Mouse (Mus musculus) hindbrain, embryonic 14.5 days (tissue): ENCODE measurements around the gene Slco3a1. TPM values are rescaled to one million over a fixed set of nuclear protein-coding genes. Genes with fewer than 3 reads are reported as not detected.

Source experiments
- ATAC-seq: fragments of 200-750 bp; cut with Nextera tagmentation; 2 replicates; pipeline ENCODE4 v1.8.0; 2017; ENCODE audit warnings: moderate number of reproducible peaks, mild to moderate bottlenecking, moderate TSS enrichment, moderate library complexity; ENCODE audit not compliant: low FRiP score
- DNase-seq: peaks from one replicate; pipeline ENCODE4 v3.0.0-alpha.2; 2015; ENCODE audit warnings: low spot score
- H3K27ac ChIP-seq: fragments of 300-500 bp; sonication (generic); 2 replicates; pipeline ENCODE4 v1.5.1; 2014; ENCODE audit warnings: mild to moderate bottlenecking, moderate library complexity
- H3K27me3 ChIP-seq: fragments of 300-500 bp; sonication (generic); 2 replicates; pipeline ENCODE4 v1.6.1; 2014; ENCODE audit warnings: mild to moderate bottlenecking, low read length, mixed read lengths; ENCODE audit not compliant: control insufficient read depth, insufficient read depth
- H3K36me3 ChIP-seq: fragments of 300-500 bp; sonication (generic); replicated peaks from 2 replicates; pipeline ENCODE4 v1.6.1; 2014; ENCODE audit not compliant: control insufficient read depth, insufficient read depth
- H3K4me1 ChIP-seq: fragments of 300-500 bp; sonication (generic); replicated peaks from 2 replicates; pipeline ENCODE4 v1.6.1; 2014; ENCODE audit warnings: antibody characterized with exemption, low read length, mixed read lengths; ENCODE audit not compliant: control insufficient read depth, insufficient read depth
- H3K4me2 ChIP-seq: fragments of 300-500 bp; sonication (generic); replicated peaks from 2 replicates; pipeline ENCODE4 v1.6.1; 2014; ENCODE audit warnings: mild to moderate bottlenecking, moderate library complexity
- H3K4me3 ChIP-seq: fragments of 300-500 bp; sonication (generic); replicated peaks from 2 replicates; pipeline ENCODE4 v1.5.1; 2014; ENCODE audit warnings: mild to moderate bottlenecking, low read length
- H3K9ac ChIP-seq: fragments of 300-500 bp; sonication (generic); 2 replicates; pipeline ENCODE4 v1.6.1; 2014
- H3K9me3 ChIP-seq: fragments of 300-500 bp; sonication (generic); 2 replicates; pipeline ENCODE4 v1.6.1; 2016; ENCODE audit warnings: low read length; ENCODE audit not compliant: control insufficient read depth
- WGBS: fragments of 180-500 bp; shearing (Covaris S2); extraction: QIAGEN DNeasy Blood & Tissue Kit; methylation state at CpG from one replicate; pipeline ENCODE4 v1.1.7; 2014; 5-methylcytosine and 5-hydroxymethylcytosine counted together
- polyA plus RNA-seq: library from polyadenylated mRNA; unstranded; fragments of >200 nt; fragmentation: Nextera tagmentation; extraction: Ambion mirVana; gene quantifications from 2 replicates; pipeline ENCODE4 v1.2.1, GENCODE M21; 2014

Slco3a1 gene
- polyA plus RNA-seq, 1 experiment from 2014 or later: 14.6 TPM

GRCm38 (mm10) chr7:74330117-74330857 is 224.3 kb downstream of the Slco3a1 start:
- Histone ChIP-seq H3K36me3 (no peaks in the 10 kb centered on the region), H3K9me3 (no peaks in the 10 kb centered on the region), H3K27me3 (no peaks in the 10 kb centered on the region), H3K9ac (no peak overlapping the region), H3K4me3 (no peak overlapping the region), H3K4me1 (peaks cover 23% of the 10 kb centered on the region), H3K4me2 (no peak overlapping the region), H3K27ac (no peak overlapping the region)
- WGBS: 62% methylated on average over 7 of the region's 7 CpGs
- ATAC-seq: no peak
- DNase-seq: no peak

- no peak for DNase-seq
- Histone ChIP-seq H3K36me3 (no peaks in the 10 kb centered on the region), H3K4me1 (peaks cover 29% of the 10 kb centered on the region), H3K27ac (no peak overlapping the region), H3K4me3 (no peak overlapping the region), H3K9ac (no peak overlapping the region), H3K9me3 (no peaks in the 10 kb centered on the region), H3K4me2 (no peak overlapping the region), H3K27me3 (no peaks in the 10 kb centered on the region)
- 85% methylated on average over 1 of the region's 1 CpGs for WGBS
- ATAC-seq: no peak
Observed at GRCm38 (mm10) chr7:74329004-74329403, 225.6 kb downstream of the Slco3a1 start.

GRCm38 (mm10) chr7:74327716-74328115 is 226.9 kb downstream of the Slco3a1 start:
- no peak for ATAC-seq
- WGBS: 92% methylated on average over 5 of the region's 5 CpGs
- H3K36me3 ChIP-seq: no peaks in the 10 kb centered on the region
- H3K4me1 ChIP-seq: peaks cover 42% of the 10 kb centered on the region
- no peaks in the 10 kb centered on the region for H3K27me3 ChIP-seq
- no peak for DNase-seq
- no peaks in the 10 kb centered on the region for H3K9me3 ChIP-seq
- H3K4me2 ChIP-seq: no peak overlapping the region
- H3K4me3 ChIP-seq: no peak overlapping the region
- H3K27ac ChIP-seq: no peak overlapping the region
- no peak overlapping the region for H3K9ac ChIP-seq

GRCm38 (mm10) chr7:74325052-74325451 is 229.5 kb downstream of the Slco3a1 start:
- peaks cover 32% of the 10 kb centered on the region for H3K4me1 ChIP-seq
- ATAC-seq (peak; percentile 65), DNase-seq (peak; percentile 47)
- no peak overlapping the region for H3K9ac ChIP-seq
- H3K27ac ChIP-seq: peak overlapping the region; percentile 59
- H3K9me3 ChIP-seq: no peaks in the 10 kb centered on the region
- no peak overlapping the region for H3K4me2 ChIP-seq
- 35% methylated on average over 8 of the region's 8 CpGs for WGBS
- no peak overlapping the region for H3K4me3 ChIP-seq
- no peaks in the 10 kb centered on the region for H3K36me3 ChIP-seq
- H3K27me3 ChIP-seq: no peaks in the 10 kb centered on the region

GRCm38 (mm10) chr7:74323683-74324082 is 230.9 kb downstream of the Slco3a1 start:
- H3K4me1 ChIP-seq: peaks cover 26% of the 10 kb centered on the region
- no peak overlapping the region for H3K4me2 ChIP-seq
- 0 out of 2 replicates have a peak, but pooled peaks have one; percentile 37 for ATAC-seq
- H3K9me3 ChIP-seq: no peaks in the 10 kb centered on the region
- H3K4me3 ChIP-seq: no peak overlapping the region
- H3K9ac ChIP-seq: no peak overlapping the region
- no peaks in the 10 kb centered on the region for H3K36me3 ChIP-seq
- 46% methylated on average over 5 of the region's 5 CpGs for WGBS
- no peaks in the 10 kb centered on the region for H3K27me3 ChIP-seq
- no peak for DNase-seq
- no peak overlapping the region for H3K27ac ChIP-seq

- H3K9ac ChIP-seq: no peak overlapping the region
- H3K4me3 ChIP-seq: no peak overlapping the region
- no peak overlapping the region for H3K27ac ChIP-seq
- H3K27me3 ChIP-seq: no peaks in the 10 kb centered on the region
- H3K9me3 ChIP-seq: no peaks in the 10 kb centered on the region
- no peaks in the 10 kb centered on the region for H3K36me3 ChIP-seq
- ATAC-seq (peak; percentile 34; the same call in 1 of the 2 replicates), DNase-seq (no peak)
- peaks cover 26% of the 10 kb centered on the region for H3K4me1 ChIP-seq
- no peak overlapping the region for H3K4me2 ChIP-seq
Observed at GRCm38 (mm10) chr7:74323194-74323593, 231.4 kb downstream of the Slco3a1 start.

GRCm38 (mm10) chr7:74320635-74321034 is 233.9 kb downstream of the Slco3a1 start:
- Histone ChIP-seq H3K4me1 (peaks cover 26% of the 10 kb centered on the region), H3K9ac (no peak overlapping the region), H3K36me3 (no peaks in the 10 kb centered on the region), H3K9me3 (no peaks in the 10 kb centered on the region), H3K4me3 (no peak overlapping the region), H3K27me3 (no peaks in the 10 kb centered on the region), H3K4me2 (no peak overlapping the region), H3K27ac (no peak overlapping the region)
- ATAC-seq (no peak), DNase-seq (no peak)
- 91% methylated on average over 5 of the region's 5 CpGs for WGBS

DNA sequence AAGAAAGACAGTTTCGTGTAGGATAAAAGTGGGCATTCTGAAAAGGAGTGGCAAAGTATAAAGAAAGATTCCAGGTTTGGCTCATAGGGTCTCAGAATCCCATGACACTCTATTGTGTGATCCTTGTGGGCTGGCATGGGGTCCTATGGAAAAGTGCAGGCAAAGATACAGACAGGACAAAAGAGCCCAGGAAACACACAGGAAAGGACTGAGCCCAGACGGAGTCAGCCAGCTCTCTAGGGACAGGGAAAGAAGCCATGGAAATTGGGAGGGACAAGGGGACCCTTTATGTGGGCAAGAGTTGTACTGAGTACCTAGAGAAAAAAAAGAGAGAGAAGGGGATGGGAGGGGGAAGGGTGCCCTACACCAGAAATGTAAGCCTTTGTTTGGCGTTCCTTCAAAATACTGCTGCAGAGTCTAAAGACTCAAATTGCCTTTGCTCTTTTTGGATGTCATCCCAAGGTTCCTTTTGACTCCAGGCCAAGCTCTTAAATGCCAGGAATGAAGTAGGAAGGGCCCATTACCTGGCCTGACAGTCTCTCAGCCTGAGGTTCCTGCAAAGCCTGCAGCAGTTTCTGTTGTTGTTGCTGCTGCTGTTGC is 238.6 kb downstream of the Slco3a1 start:
- no peak overlapping the region for H3K4me3 ChIP-seq
- no peak overlapping the region for H3K27ac ChIP-seq
- H3K4me1 ChIP-seq: peaks cover 9% of the 10 kb centered on the region; the same call in 1 of the 2 replicates
- ATAC-seq (peak; percentile 31; the same call in 1 of the 2 replicates), DNase-seq (no peak)
- no peaks in the 10 kb centered on the region for H3K9me3 ChIP-seq
- WGBS: 56% methylated on average over 3 of the region's 3 CpGs
- H3K4me2 ChIP-seq: no peak overlapping the region
- H3K27me3 ChIP-seq: no peaks in the 10 kb centered on the region
- no peaks in the 10 kb centered on the region for H3K36me3 ChIP-seq
- no peak overlapping the region for H3K9ac ChIP-seq

DNA sequence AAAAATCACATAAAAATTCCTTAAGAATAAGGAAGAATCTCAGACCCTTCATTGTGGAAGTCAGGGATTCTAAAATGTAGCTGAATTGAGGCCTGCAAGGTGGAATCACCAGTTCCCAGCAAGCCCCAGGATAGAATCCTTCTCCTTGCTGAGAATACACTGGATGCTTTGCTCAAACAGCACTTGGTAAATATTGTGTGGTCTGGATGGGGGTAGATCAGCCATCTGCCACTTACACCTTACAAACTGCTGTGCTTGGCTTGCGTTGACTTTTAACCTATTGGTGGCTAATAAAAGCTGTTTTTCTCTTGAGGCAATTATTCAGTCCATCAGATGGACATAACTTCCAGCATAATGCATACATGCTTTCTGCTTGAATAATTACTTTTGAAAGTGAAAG is 240.3 kb downstream of the Slco3a1 start:
- ATAC-seq (no peak), DNase-seq (no peak)
- H3K27me3 ChIP-seq: no peaks in the 10 kb centered on the region
- H3K4me2 ChIP-seq: no peak overlapping the region
- no peaks in the 10 kb centered on the region for H3K36me3 ChIP-seq
- no peaks in the 10 kb centered on the region for H3K9me3 ChIP-seq
- H3K27ac ChIP-seq: no peak overlapping the region
- H3K9ac ChIP-seq: no peak overlapping the region
- peaks cover 9% of the 10 kb centered on the region; the same call in 1 of the 2 replicates for H3K4me1 ChIP-seq
- no peak overlapping the region for H3K4me3 ChIP-seq
- whole genome bisulfite sequencing: 75% methylated on average over 1 of the region's 1 CpGs
